Mouse (Mus musculus): ENCODE results near the gene Slx4.

- TF ChIP-seq POLR2A (IDR thresholded peaks at IDR 0.05; ENCODE audit: borderline replicate concordance, insufficient read depth, low read length) (no peak), CTCF (IDR thresholded peaks at IDR 0.05; ENCODE audit: borderline replicate concordance, insufficient read depth, low read depth, low read length) (no peak)
Observed at GRCm38 (mm10) chr16:4027211-4027610, 23.6 kb upstream of the Slx4 start.

Data from cerebellum, adult 2 months (tissue).